Mouse (Mus musculus): ENCODE data around the gene Nr1h2. TPM values are rescaled to one million over a fixed set of nuclear protein-coding genes. Genes with fewer than 3 reads are reported as not detected.
A peak's percentile ranks its signal among the peaks of the same experiment; 100 is the strongest.

Gene Nr1h2
- polyA plus RNA-seq, 1 experiment from 2014 or later = 53.5 TPM

DNA sequence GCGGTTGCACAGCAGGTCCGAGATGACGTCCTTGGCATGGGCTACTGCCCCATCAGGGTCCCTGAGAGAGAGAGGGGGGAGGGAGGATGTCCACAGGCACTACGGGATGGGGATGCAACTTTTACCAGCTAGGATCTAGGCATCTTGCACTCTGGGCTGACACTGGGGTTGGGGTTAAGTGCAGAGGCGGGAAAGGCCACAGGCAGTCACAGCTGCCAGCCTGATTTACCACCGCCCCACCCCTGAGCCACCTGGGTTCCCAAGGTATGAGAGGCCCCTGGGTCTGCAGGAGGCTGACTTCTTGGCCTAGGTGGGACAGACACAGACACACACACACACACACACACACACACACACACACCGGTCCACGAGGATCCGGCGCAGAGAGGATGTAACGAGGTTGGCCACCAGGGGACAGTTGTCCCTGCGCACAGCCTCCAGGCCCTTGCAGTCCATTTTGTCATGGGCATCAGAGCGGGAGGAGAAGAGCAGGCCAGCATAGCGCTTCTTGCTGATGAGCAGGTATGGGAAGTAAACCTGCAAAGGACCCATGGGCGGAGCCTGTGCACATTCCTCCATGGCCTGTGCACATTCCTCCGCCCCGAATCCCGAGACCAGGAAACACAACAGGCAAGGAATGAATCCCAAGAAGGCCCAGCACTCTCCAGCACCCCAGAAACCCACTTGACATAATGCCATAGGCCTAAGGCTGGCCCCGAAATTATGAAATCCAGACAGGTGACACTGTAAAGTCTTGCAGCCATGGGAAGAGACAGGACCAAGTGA is 18.9 kb downstream of the Nr1h2 start:
- Histone ChIP-seq H3K27ac (replicated peaks) (no peak overlapping the region), H3K4me1 (peaks cover 12% of the 10 kb centered on the region), H3K4me2 (no peak overlapping the region), H3K9me3 (no peaks in the 10 kb centered on the region), H3K9ac (no peak overlapping the region), H3K36me3 (peaks cover 78% of the 10 kb centered on the region), H3K4me3 (no peak overlapping the region), H3K27me3 (replicated peaks) (0 out of 2 replicates have a peak, but pooled peaks cover 6% of the 10 kb centered on the region)
- no peak for ATAC-seq (ENCODE audit: extremely low read depth, insufficient number of reproducible peaks, low FRiP score, low TSS enrichment)
- 86% methylated on average over 19 of the region's 19 CpGs for WGBS

DNA sequence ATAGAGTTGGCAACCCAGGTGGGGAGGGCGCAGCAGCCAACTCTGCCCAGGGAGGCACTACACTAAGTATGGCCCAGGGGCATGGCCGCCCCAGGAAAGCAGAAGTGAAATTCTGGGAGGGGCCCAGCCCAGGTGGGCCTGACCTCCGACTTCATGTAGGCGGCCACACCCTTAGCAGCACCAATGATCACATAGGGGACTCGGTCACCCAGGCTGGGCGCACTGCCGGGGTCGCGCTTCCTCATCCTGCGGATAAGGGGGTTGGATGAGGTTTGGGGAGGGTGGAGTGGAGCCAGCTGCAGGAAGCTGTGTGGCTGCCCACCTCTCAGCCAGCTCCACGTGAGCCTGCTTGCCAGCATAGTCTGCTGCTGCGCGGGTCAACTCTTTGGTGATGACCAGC is 19.5 kb downstream of the Nr1h2 start:
- no peak for ATAC-seq (ENCODE audit: extremely low read depth, insufficient number of reproducible peaks, low FRiP score, low TSS enrichment)
- Histone ChIP-seq H3K9me3 (no peaks in the 10 kb centered on the region), H3K4me2 (no peak overlapping the region), H3K4me3 (no peak overlapping the region), H3K27me3 (replicated peaks) (peaks cover 12% of the 10 kb centered on the region), H3K36me3 (peaks cover 72% of the 10 kb centered on the region), H3K27ac (replicated peaks) (no peak overlapping the region), H3K9ac (no peak overlapping the region), H3K4me1 (peaks cover 12% of the 10 kb centered on the region)
- 88% methylated on average over 13 of the region's 13 CpGs for whole genome bisulfite sequencing

DNA sequence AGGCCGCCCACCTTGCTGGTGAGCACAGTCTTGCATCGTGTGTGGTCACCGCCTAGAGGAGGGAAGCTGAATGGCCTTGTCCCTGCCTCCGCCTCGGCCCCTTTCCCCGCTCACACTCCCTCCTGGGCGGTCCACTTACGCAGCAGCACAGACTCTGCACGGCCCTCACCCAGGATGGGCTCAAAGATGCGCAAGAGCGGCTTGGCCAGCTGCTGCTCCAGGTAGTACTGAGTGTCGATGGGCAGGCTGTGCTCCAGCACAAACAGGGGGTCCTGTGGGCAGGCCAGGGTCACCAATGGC is 20.1 kb downstream of the Nr1h2 start:
- Histone ChIP-seq H3K9me3 (no peaks in the 10 kb centered on the region), H3K4me2 (no peak overlapping the region), H3K27ac (replicated peaks) (no peak overlapping the region), H3K4me1 (peaks cover 12% of the 10 kb centered on the region), H3K9ac (no peak overlapping the region), H3K4me3 (no peak overlapping the region), H3K36me3 (peaks cover 67% of the 10 kb centered on the region), H3K27me3 (replicated peaks) (peaks cover 17% of the 10 kb centered on the region)
- WGBS = 83% methylated on average over 12 of the region's 12 CpGs
- no peak for ATAC-seq (ENCODE audit: extremely low read depth, insufficient number of reproducible peaks, low FRiP score, low TSS enrichment)

DNA sequence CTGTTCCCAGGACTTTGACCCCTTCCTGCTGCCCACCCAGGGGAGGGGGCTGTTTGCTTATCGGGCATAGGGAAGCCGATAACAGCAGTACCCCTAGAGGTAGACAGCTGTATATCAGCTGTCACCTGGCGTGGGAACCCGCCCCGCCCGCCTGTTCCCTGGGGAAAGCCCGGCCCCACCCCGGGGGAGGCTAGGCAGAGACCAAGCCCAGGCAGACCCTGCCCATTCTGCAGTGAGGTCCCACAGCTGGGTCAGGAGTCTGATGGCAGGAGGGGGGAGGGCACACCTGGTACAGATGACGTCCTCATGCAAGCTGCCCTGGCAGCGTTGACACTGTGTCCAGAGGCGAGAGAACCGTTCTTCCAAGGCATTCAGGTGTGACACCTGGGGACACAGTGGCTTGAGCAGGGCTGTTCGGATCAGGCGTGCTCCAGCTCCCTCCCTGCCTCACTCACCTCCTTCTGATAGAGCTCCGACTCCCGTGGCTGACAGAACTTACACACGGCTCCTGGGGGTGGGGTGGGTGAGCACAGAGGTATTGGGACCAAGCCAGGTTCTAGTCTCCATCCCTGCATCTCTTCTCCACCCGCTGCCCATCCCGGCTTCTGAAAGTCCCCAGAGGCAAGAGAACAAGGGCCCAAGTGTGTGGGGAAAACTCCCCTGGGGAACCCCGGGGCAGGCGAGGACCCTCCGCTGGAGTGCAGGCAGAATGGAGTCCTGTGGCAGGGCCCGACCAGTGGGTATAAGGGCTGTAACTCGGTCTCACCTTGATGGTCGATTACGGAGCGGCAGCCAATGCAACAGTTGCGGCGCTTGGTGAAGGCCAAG is 20.6 kb downstream of the Nr1h2 start:
- Histone ChIP-seq H3K27ac (replicated peaks) (no peak overlapping the region), H3K36me3 (peaks cover 61% of the 10 kb centered on the region), H3K4me3 (no peak overlapping the region), H3K9me3 (no peaks in the 10 kb centered on the region), H3K27me3 (replicated peaks) (peaks cover 23% of the 10 kb centered on the region), H3K9ac (no peak overlapping the region), H3K4me2 (no peak overlapping the region), H3K4me1 (peaks cover 16% of the 10 kb centered on the region)
- 81% methylated on average over 29 of the region's 29 CpGs for WGBS
- ATAC-seq (ENCODE audit: extremely low read depth, insufficient number of reproducible peaks, low FRiP score, low TSS enrichment) = no peak

DNA sequence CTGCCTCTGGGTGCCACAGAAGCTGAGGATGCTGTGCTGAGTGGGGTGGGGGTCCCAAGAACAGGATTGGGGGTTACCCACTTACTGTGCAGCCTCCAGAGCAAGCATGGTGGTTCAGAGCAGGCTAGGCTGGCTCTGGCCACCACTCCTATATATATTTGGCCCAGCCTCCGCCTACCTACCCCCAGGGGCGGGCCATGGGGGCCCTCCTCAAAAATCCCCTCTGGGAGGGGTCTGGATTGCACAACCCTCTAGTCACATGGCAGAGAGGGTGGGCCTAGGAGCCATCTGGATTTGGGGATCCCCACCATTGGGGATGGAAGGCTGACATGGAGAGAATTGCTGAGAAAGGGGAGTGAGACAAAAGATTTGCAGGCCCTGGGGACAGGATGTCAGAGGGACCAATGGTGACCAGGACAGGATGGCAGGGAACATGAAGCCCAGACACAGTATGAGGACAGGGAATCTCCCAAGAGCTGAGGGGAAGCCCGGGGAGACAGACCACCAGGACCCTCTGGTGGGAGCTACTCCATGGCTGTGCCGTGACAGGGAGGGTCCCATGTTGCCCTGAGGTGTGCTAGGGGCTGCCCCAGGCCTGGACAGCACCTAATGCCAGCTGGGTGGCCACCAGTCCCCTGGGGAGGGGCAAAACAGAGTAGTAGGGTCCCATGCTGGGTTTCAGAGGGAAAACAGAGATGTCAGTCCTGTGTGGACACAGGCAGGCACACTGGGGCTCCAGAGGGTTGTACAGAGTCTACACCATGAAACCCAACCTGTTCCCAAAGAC is 21.6 kb downstream of the Nr1h2 start, which contains the start of gene Spib:
Spib (minus strand) TSS at position 126 of the 787 bp plus-strand sequence.
- peaks cover 21% of the 10 kb centered on the region for H3K4me1 ChIP-seq

DNA sequence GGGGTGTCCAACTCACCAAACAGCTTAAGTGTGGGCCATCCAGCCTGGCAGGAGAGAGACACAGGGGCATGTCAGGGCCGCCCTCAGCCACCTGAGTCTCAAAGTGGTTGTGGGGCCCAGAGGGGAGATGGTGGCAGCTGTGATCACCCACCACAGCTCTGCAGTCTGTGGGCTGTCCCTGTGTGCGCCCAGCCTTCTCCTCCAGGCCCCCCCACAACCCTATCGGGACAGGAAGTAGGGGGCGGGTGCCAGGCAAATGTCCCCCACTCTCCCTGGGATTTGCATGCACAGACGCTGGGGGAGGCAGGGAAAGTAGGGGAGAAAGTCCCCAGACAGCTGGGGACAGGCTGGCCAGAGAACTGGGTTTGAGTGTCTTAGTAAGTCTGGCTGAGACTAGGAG is 22.5 kb downstream of the Nr1h2 start:
- Histone ChIP-seq H3K4me3 (no peak overlapping the region), H3K27ac (replicated peaks) (no peak overlapping the region), H3K27me3 (replicated peaks) (peaks cover 39% of the 10 kb centered on the region), H3K9ac (no peak overlapping the region), H3K9me3 (no peaks in the 10 kb centered on the region), H3K4me2 (no peak overlapping the region), H3K4me1 (peaks cover 12% of the 10 kb centered on the region), H3K36me3 (peaks cover 43% of the 10 kb centered on the region)
- ATAC-seq (ENCODE audit: extremely low read depth, insufficient number of reproducible peaks, low FRiP score, low TSS enrichment) = no peak
- 29% methylated on average over 5 of the region's 5 CpGs for WGBS

More for the DNA sequence above, 21.6 kb downstream of the Nr1h2 start, which contains the start of gene Spib:
- Histone ChIP-seq H3K4me2 (no peak within 1 kb of the TSS), H3K9ac (no peak within 1 kb of the TSS), H3K9me3 (no peaks in the 10 kb centered on the region), H3K4me3 (no peak within 1 kb of the TSS), H3K36me3 (peaks cover 51% of the 10 kb centered on the region), H3K27me3 (replicated peaks) (peaks cover 30% of the 10 kb centered on the region), H3K27ac (replicated peaks) (no peak within 1 kb of the TSS)
- ATAC-seq (ENCODE audit: extremely low read depth, insufficient number of reproducible peaks, low FRiP score, low TSS enrichment) = no peak
- 77% methylated on average over 4 of the region's 4 CpGs for WGBS

DNA sequence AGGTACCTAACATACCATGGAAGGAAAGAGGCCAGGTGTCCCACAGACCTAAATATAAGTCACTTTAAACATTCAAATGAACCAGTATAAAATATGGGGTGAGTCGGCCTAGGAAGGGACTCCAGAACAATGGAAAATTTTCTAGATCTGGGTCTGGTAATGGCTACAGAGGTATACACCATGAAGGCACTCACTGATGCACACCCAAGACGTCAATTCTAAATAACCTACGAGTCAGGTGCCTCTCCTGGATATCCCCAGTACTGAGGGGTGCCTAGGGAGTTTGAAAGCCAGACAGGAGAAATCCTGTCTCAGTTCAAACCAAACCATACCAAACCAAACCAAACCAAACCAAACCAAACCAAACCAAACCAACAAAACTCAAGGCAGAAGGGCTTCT is 23.2 kb downstream of the Nr1h2 start:
- ATAC-seq (ENCODE audit: extremely low read depth, insufficient number of reproducible peaks, low FRiP score, low TSS enrichment) = no peak
- peaks cover 12% of the 10 kb centered on the region for H3K4me1 ChIP-seq
- no peak overlapping the region for H3K27ac ChIP-seq (replicated peaks)
- no peak overlapping the region for H3K4me3 ChIP-seq
- peaks cover 36% of the 10 kb centered on the region for H3K36me3 ChIP-seq
- WGBS = 73% methylated on average over 3 of the region's 3 CpGs
- H3K27me3 ChIP-seq (replicated peaks) = peaks cover 46% of the 10 kb centered on the region
- H3K9me3 ChIP-seq = no peaks in the 10 kb centered on the region
- no peak overlapping the region for H3K4me2 ChIP-seq
- no peak overlapping the region for H3K9ac ChIP-seq

DNA sequence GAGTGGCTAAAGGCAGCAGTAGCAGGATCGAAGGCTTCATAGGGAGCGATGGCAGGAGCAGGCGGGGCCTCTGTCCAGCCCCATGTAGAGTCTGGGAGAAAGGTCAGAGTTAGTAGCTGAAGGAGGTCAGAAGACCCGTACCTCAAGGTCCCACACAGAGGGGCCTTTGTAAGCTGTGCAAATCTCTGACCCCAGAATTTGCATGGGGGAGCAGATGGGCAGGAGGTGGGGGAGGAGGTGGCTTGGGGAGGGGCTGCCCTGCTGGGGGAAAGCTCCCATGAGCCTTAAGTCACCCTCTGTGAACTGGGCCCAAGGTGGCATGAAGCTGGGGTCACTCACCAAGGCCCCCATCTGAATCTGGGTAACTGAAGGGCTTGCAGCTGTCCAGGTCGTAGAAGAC is 24.2 kb downstream of the Nr1h2 start:
- ATAC-seq (ENCODE audit: extremely low read depth, insufficient number of reproducible peaks, low FRiP score, low TSS enrichment) = no peak
- Histone ChIP-seq H3K4me2 (no peak overlapping the region), H3K9me3 (no peaks in the 10 kb centered on the region), H3K36me3 (peaks cover 26% of the 10 kb centered on the region), H3K4me1 (peaks cover 22% of the 10 kb centered on the region), H3K9ac (no peak overlapping the region), H3K27me3 (replicated peaks) (peaks cover 56% of the 10 kb centered on the region), H3K27ac (replicated peaks) (no peak overlapping the region), H3K4me3 (no peak overlapping the region)
- 52% methylated on average over 5 of the region's 5 CpGs for WGBS

DNA sequence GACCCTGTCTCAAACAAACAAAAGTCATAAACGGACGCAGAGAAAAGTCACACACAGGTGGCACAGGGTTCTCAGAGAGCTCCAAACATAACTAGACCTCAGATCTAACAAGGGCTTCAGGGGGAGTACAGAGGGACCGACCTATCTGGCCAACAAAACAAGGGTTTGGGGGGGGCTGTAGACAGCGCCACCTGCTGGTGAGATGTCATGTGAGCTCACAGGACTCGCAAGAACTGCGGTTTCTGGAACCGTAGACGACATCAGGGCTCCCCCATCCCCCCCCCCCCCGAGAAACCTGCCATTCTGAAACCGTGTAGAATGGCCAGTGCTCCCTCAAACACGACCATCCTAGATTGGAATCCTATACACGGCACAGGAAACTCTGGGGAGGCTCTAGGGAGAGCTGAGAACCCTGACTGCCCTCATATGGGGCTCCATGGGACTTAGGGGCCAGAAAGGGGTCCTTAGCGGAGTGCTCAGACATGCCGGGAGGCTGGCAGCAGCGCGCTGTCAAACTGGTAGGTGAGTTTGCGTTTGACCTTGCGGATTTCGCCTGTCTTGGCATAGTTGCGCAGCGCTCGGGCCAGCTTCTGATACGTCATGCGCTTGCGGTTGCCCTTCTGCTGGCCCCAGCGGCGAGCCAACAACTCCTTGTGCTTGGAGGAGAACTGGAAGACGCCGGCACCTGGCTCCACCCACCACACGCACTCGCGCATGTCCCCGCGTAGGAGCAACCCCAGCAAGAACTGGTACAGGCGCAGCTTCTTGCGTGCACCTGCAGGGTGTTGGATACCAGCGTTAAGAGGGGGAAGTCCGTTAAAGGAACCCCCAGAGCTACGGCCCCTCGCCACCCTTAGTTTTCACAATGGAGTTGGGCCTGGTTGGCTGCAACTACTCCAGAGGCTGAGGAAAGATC is 26.0 kb downstream of the Nr1h2 start:
- Histone ChIP-seq H3K36me3 (peaks cover 8% of the 10 kb centered on the region), H3K4me2 (peak overlapping the region; percentile 73), H3K4me3 (peak overlapping the region; percentile 47), H3K4me1 (peaks cover 25% of the 10 kb centered on the region), H3K27me3 (replicated peaks) (peaks cover 74% of the 10 kb centered on the region), H3K9ac (peak overlapping the region; percentile 76), H3K9me3 (no peaks in the 10 kb centered on the region), H3K27ac (replicated peaks) (no peak overlapping the region)
- WGBS = 6% methylated on average over 40 of the region's 40 CpGs
- no peak for ATAC-seq (ENCODE audit: extremely low read depth, insufficient number of reproducible peaks, low FRiP score, low TSS enrichment)

DNA sequence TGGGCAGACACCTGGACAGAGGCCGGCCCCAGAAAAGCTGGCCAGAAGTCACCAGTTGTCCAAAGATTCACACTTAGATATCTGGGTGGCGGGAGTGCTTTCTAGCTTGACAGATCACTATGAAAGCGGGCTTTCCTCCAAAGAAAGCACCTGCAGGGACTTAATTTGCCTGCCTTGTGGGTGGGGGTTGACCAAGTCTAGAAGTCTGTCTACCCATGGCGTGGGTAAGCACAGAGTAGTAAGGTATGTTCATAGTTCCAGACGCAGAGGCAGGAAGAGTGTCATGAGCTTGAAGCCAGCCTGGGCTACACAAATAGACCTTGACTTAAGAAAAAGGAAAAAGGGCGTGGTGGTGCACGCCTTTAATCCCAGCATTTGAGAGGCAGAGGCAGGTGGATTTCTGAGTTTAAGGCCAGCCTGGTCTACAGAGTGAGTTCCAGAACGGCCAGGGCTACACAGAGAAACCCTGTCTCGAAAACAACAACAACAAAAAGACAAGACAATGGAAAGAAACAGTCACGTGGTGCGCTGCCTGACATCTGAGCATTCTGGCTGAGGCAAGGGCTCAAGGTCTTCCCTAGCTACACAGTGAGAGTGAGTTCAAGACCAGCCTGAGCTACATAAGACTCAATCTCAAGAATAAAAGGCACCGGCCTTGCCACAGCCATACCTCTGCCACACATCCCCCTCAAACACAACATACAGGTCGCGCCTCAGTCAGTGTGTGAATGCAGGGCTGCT is 27.2 kb downstream of the Nr1h2 start:
- Histone ChIP-seq H3K27ac (replicated peaks) (no peak overlapping the region), H3K4me2 (no peak overlapping the region), H3K36me3 (no peaks in the 10 kb centered on the region), H3K9ac (no peak overlapping the region), H3K9me3 (no peaks in the 10 kb centered on the region), H3K4me3 (no peak overlapping the region), H3K4me1 (peaks cover 26% of the 10 kb centered on the region), H3K27me3 (replicated peaks) (peaks cover 85% of the 10 kb centered on the region)
- ATAC-seq (ENCODE audit: extremely low read depth, insufficient number of reproducible peaks, low FRiP score, low TSS enrichment) = no peak
- WGBS = 83% methylated on average over 14 of the region's 14 CpGs

Measured in heart, embryonic 13.5 days (tissue).